Mouse (Mus musculus): Measurements from ENCODE around the gene Gm4177.
"Not testable (repeated sequence)": the region's sequence is repeated elsewhere in the genome, so short reads cannot be mapped to it uniquely, and the experiment has no call there.

Gm4177 gene

DNA sequence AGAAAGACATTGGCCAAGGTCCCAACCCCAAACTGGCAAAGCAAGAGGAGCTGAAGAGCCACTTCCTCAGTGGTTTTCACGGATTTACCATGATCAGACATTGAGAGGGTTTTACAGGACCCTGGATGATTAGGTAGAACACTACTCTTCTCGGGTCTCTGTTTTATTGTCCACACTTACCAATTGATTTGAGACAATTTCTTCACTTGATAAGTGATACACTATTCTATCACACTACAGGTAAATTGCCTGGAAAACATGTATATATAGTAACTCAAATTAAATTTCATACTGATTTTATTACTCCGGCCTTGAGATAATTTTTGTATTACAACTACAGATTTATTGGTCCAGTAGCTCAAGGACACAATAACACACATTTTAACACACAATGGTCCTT, at the start of gene Gm4177:
TSS of gene Gm4177 (minus strand) at position 101 of the 400 bp plus-strand sequence.
- DNase-seq (ENCODE audit: low spot score) = not testable (repeated sequence)

DNA sequence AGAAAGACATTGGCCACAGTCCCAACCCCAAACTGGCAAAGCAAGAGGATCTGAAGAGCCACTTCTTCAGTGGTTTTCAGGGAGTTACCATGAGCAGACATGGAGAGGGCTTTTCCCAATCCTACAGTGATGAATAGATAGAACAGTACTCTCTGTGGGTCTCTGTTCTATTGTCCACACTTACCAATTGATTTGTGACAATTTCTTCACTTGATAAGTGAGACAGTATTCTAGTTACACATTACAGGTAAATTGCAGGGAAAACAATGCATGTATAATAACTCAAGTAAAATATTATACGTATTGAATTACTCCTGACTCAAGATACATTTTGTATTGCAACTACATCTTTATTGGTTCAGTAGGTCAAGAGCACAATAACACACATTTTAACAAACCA, 47.6 kb upstream of the Gm4177 start, which contains the start of gene Gm5725:
TSS of gene Gm5725 (minus strand) at position 101 of the 400 bp plus-strand sequence.
- DNase-seq (ENCODE audit: low spot score) = not testable (repeated sequence)

GRCm38 (mm10) chr7:21832051-21832450, 35.5 kb upstream of the Gm4177 start, which contains the start of gene Vmn1r135:
TSS of gene Vmn1r135 (plus strand) at chr7:21832351.
- DNase-seq (ENCODE audit: low spot score) = not testable (repeated sequence)

DNA sequence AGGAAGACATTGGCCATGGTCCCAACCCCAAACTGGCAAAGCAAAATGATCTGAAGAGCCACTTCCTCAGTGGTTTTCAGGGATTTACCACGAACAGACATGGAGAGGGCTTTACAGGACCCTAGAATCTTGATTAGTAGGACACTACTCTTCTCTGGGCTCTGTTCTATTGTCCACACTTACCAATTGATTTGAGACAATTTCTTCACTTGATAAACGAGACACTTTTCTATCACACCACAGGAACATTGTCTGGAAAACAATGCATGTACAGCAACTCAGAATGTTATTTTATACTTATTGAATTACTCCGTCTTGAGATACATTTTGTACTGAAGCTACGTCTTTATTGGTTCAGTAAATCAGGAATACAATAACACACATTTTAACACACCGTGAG, 35.2 kb downstream of the Gm4177 start, which contains the start of gene Gm4175:
TSS of gene Gm4175 (minus strand) at position 101 of the 400 bp plus-strand sequence.
- not testable (repeated sequence) for DNase-seq (ENCODE audit: low spot score)

All from urinary bladder, postnatal 25 days (tissue).